Mouse (Mus musculus): ENCODE measurements around the gene Sgsm1.

Gene Sgsm1

DNA sequence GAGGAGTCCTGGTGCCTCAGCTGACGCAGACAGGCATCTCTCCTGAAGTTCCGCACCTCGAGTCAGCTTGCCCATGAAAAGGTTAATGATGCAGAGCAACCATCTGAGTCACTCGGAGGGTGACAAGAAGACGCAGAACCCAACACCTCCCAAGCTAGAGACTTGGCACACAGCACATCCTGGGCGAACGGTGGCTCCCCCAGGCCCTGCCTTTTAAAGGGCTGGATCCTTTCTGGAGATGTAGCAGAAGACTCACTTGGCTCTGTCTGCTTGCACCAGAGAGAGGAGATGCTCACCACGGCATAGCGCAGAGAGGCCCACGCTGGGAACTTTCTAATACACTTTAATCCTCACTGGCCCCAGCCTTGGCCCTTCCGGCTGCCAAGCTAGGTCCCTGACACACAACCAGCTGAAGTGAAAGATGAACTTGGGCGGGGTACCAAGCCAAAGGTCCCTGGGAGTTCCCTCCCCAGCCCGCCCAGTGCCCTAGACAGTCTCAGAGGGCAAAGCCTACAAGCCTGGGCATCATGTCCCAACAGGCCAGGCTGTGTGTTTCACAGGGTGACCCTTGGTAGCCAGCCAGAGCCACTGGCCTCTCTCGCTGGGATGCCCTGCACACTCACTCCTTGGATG is 94.1 kb downstream of the Sgsm1 start:
- DNase-seq (ENCODE audit: low read depth): no peak

DNA sequence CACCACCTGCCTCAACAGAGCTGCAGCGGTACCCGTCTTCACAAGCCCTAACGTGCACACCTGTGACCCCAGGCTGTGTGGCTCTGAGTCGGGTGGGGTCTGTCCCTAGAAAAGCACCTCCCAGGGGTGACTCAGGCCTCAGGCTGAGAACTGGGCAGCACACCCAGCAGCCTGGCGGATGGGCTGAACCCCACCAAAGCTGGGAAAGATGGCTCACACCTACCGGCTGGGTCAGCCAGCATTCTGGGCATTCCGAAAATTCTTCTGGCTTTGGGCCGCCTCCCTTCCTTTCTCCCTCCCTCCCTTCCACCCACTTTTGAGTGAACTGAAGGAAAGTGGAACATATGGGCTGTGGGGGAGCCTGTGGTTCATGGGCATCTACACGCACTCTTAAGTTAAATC is 95.0 kb downstream of the Sgsm1 start:
- no peak for DNase-seq (ENCODE audit: low read depth)

DNA sequence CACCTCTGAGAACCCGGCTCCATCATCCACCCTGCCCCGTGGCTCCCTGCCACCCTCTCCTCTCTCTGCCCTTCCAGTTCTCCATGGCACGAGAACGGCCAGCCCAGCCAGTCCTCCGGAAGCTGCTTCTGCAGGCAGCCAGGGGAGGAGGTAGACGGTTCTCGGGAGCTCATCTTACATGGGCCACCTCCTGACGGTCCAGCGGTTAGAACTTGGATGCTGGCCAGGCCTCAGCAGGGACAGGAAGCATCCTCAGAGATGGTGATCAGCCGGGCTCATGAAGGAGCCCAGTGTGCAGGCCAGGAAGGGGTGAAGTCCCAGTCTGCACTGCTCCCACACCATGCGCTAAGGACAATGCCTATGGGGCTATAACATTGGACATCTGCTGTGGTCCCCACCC is 96.1 kb downstream of the Sgsm1 start:
- no peak for DNase-seq (ENCODE audit: low read depth)

DNA sequence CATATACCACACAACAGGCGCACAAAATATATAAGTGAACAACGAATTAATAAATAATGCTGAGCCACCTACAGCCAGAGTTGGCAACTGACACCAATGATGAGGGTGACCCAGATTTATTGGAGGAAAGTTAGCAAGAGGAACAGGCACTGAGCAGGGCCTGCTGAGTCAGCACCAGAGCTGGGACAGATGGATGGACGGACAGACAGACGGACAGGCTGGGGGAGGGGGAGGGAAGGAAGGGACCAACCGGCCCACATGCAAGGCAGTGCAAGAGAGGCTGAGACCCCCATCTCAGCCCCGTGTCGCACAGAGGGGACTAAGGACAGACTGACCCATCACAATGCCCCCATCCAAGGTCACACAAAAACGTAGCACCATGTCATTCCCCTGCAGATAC is 96.5 kb downstream of the Sgsm1 start:
- DNase-seq (ENCODE audit: low read depth): no peak

DNA sequence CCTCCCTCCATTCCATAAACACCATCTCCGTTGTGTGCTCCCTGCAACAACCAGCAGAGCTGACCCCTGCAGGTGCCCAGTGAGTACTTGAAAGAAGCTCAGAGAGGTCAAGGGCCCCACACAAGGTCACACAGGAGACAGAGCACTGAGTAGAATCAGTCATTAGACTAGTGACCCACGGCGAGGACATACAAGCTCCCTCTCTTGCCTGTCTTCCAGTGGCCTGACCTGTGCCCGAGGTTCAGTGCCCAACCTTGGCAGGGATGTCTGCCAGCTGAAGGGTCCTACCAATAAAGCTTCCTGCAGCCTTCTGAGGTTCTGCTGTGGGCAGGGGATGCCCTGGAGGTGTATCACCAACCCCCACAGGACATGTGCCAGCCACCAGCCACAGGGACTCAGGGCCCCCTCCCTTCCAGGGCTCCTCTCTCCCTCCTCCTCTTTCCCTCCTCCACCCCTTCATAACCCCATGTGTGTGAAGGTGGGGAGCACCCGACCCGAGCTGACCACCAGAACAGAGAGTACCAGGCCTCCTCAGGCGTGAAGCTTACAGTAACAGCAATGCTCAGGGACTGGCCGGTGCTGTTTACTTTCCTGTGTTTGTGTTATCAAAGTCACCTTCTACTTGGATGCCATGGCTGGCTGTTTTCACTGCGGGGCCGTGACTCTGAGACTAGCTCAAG is 98.3 kb downstream of the Sgsm1 start:
- DNase-seq (ENCODE audit: low read depth): no peak

DNA sequence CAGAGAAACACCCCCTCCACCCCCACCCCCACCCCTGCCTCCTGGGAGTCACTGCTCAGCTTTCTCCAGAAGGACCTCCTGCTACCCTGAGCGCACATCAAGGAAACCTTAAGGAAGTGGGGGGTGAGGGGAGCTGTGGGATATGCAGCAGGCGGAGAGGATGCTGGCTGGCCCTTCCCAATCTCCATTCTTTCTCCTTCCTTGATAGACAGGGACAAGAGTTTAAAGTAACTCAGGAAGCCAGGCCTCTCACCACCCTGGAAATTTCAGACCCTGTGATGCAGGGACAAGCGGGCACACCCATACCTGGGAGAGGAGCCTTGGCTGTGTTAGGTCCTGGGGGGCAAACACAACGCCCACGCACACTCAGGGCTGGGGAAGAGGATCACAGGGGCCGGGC is 100.3 kb downstream of the Sgsm1 start:
- DNase-seq (ENCODE audit: low read depth): no peak

DNA sequence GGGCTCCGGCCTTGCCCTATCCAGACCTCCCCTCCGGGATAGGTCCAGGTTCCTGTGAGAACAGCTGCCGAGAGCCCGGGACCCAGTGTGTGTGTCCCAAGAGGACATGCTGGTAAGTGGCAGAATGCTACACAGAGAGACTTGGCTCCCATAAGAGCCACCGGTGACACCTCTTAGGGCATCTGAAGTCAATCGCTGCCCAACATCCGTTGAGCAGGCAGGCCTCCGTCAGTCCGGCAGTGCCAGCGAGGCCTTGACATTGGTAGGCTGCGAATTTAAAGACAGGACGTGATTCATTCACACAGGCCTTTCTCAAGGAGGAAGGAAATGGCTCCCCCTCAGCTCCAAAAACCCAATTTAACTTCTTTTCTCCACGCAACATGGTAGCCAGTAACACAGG is 100.7 kb downstream of the Sgsm1 start:
- no peak for DNase-seq (ENCODE audit: low read depth)

DNA sequence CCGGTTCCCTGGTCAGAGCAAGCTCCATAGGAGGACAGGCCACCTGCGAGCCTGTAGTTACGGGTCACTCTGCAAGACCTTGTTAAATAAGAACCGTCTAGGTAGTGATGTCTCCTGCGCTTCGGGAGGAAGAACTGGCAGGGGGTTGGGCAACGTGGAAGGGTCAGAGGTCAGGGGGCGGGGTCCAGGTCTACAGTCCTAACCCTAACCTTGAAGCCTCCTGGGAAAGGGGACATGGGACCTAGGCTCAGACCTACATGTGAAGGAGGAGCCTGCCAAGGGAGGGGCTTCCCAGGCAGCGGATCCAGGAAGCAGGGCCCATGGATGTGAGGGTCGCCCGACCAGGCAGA is 101.2 kb downstream of the Sgsm1 start:
- no peak for DNase-seq (ENCODE audit: low read depth)

DNA sequence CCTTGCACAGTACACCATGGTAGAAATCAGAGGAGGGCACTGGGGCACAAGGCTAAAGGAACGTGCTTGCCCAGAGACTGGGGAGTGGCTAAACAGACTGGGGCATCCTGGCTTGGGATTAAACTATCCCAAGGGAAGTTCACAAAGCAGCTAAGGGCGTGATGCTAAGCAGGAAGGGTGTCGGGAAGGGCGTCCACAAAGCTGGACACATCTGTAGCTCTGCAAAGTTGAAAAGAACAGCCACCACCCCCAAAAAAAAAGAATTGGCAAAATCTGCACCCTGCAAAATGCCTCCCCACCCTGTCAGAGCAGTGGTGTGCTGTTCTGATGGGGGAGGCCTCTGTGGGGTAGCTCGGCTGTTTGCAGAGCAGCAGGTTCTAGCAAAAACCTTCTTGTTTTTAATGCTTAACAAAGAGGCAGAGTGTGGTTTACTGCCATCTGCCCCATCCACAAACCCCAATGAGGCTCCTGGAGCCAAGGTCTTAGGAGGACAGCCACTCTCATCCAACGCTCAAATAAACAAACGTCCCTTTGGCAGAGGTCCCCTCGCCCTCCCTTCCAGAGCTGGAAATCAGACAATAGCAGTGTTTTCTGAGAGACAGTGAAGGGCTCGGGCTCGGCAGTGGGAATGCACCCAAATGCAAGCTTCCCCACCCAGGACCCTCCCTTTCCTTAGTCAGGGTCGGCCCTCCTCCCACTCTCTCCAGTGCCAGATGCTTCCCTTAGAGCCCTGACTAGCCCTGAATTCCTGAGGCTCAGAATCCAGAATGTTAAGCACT is 101.8 kb downstream of the Sgsm1 start:
- no peak for DNase-seq (ENCODE audit: low read depth)

DNA sequence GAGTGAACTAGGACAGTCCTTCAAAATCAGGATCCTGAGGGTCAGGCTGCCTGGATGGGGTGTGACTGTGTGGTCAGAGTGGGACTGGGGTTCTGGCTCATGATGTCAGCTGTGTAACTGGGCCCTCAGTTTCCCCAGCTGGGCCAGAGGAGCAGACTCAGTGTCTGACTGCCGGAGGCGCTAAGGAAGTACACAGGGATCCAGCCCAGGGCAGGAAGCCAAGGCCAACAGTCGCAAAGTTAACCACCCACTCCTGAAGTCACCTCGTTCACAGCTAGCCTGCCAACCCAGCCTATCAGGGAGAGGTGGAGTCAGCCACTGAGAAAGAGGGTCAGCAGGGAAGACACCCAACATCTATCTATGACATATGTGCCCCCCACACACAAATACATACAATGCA is 102.5 kb downstream of the Sgsm1 start:
- DNase-seq (ENCODE audit: low read depth): no peak

DNA sequence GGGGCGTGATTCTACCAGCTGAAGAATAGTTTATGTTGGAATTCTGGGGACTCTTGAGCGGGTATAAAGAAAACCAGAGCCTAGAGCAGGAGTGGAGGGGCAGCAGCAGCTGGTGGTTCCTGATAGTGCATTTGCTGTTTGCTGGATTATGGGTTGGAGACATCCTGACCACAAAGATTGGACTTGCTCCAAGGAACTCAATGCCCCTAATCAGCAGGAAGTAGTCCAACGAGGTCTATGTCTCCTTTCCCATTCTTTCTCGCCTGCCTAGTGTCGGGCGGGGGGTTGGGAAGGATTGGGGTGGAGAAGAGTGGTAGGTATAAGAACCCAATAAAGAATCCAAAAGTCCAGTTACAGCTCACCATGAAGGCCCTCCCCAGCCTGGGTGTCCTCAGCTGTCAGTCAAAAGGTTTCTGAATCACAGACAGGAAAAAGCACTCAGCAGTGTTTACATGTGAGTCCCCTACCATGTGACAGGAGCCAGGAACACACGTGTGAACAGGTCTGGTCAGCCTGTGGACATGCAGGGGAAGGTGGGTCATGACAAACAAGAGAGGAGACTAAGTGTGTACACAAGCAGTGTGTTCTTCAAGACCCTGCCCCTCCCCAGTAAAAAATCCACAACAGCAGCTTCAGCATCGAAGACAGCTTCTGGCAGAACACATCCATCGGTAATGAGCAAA is 103.8 kb downstream of the Sgsm1 start:
- DNase-seq (ENCODE audit: low read depth): no peak

DNA sequence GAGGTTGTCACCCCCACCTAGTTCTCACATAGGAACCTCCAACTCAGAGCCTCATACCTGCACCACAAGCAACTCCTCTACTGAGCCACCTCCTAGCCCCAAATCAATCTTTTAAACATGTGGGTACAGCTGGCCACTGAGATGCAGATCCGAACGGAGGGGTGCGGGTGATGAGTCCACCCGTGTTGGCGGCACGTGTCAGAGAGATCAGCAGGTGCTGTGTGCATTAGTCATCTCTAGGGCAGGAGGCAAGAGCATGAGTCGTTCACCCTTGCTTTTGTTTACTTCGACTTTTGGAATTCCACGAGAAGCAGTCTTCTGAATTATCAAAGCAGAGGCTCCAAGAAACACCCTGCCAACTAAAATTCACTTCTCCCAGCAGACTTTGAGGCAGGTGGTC is 106.4 kb downstream of the Sgsm1 start:
- no peak for DNase-seq (ENCODE audit: low read depth)

DNA sequence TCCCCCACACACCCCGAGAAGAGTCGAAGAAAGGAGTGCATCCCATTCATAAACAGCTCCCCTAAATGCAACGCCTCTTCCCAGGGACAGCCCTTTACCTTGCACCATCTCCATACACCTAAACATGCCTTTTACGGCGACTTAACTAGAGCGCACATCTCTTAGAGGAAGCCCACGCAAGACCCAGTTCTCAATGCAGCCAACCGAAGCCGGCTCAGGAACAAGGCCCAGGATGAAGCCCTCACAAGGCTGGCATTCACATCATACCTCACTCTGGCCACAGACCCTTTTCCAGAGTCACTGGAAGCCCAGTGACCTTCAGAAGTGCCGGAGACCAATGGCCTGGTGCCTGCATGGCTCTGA is 110.8 kb downstream of the Sgsm1 start:
- no peak for DNase-seq (ENCODE audit: low read depth)

DNA sequence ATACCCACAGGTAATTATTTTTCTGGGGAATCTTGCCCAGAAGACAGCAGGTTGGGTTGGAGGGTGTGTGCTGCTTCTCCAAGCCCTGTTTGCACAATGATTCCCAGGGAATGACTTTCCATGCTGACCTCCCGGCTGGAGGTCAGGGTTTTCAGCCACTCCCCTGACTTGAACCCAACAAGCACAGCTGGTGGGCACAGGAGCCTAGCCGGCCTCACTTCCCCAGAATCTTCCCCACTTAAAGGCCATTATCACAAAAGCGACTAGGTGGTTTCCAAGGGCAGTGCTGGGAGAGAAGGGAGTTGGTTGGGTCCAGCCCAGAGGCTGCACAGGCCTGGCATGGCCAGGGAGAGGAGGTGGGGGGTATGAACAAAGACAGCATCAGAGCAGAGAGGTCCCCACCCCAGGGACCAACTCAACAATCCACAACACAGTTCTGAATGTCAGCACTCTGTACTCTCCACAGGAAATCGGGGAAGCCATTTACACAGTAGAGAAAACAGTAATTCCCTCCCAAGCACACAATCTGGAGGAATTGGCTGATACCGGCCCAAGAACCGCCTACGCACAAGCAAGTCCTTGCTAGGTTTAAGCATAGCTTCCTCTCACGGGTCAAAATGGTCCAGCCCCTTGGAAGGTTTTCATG is 111.3 kb downstream of the Sgsm1 start:
- DNase-seq (ENCODE audit: low read depth): no peak

DNA sequence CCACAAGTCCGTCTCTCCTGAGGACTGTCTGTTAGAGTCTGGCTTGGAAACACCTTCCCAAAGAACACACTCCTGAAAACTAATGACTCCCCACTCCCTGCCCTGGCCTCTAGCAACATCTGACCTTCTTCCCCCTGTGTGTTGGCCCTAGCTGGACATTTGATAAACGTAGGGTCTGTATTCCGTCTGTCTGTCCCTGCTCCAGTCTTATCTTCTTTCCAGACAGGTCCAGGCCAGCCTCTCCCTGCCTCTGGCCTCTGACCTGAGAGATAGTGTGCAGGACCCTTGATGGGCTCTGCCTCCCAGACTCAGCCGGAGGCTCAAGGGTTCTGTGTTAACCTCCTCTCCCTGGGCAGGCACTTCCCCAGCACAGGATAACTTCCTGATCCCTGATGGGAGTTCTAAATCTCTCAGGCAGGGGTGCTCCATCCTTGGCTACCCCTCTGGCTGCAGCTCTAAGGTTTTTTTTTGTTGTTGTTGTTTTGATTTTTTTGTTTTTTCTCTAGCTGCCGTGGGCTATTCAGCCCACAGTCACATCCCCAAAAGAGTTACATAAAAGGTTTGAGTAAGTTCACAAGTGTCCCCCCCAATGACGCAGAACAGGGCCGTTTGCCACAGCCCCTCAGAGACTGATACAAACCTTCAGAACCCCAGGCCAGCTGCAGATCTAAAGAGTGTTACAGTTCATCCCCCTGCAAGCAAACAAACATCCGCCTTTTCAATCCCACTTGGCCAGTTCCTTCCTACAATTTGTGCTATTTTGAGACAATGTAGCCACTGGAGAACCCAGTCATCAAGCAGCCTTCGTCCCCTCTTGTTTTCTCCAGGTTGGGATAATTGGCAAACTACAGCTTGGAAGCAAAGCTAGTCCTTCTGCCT is 113.4 kb downstream of the Sgsm1 start:
- DNase-seq (ENCODE audit: low read depth): no peak

DNA sequence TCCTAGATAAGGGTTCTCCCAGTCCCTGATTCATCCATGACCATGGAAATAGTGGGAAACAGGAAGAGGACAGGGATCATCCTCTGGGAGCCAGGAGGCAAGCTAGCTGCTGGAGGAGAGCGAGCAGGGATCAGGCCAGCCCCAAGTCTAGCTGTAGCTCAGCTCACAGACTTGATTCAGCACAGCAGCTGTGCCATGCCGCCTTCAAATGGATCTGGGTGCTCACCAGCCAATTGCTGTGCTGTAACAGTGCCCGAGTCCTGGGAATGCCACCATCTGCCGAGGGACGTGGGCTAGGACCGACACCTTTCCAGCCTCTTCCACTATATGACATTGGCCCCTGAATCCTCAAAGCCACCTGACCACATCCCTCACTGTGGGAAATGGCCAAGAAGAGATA is 114.7 kb downstream of the Sgsm1 start:
- DNase-seq (ENCODE audit: low read depth): no peak

DNA sequence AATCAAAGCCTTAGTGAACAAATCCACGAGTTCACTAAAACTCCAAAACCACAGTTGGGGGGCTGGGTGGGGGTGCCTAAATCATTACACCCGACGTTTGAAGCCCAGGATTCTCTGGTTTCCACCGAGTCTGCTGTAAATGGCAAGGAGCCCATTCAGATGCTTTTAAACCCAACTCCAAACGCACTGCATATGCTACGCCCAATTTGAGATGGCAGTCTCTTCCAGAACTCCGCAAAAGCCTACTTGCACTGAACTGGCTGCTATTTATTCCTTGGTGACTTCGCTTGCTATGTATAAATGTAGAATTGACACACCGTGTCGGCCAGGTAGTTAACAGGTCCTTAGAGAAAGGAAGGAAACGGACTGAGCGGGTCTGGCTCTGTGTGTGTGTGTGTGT is 115.1 kb downstream of the Sgsm1 start:
- no peak for DNase-seq (ENCODE audit: low read depth)

DNA sequence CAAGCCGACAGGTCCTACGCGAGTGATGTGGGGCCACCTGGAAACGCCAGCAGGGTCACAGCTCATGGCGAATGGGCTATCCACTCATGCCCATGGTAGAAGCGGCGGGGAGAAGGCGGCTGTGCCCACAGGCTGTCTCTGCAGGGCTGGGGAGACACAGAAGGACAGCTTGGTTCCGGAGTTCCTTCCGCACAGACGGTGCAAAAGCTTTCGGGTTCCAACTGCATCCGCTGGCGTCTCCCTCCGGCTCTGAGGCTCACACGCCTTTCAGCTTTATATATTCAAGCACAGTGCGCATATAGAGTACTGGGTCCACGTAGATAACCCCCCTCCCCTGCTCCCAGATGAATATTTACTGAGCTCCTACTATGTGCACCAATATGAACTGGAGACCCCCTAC is 116.8 kb downstream of the Sgsm1 start:
- DNase-seq (ENCODE audit: low read depth): no peak

Data from naive thymus-derived CD4-positive, alpha-beta T cell, adult 2 months (primary cell).